Mouse (Mus musculus) kidney, embryonic 14.5 days (tissue): ENCODE measurements at regions not wholly inside any gene's neighbourhood (a gene's known extent, or its start where the extent isn't known, plus 50 kb on each side); places are given as distances from the start of the nearest gene placed in this dataset.

Experiments used
- ATAC-seq: fragments of 200-750 bp; cut with Nextera tagmentation; 2 replicates; pipeline ENCODE4 v1.8.0; 2017; ENCODE audit warnings: moderate number of reproducible peaks, mild to moderate bottlenecking, moderate TSS enrichment, moderate library complexity; ENCODE audit not compliant: low FRiP score, low TSS enrichment
- H3K27ac ChIP-seq: fragments of 300-500 bp; sonication (generic); 2 replicates; pipeline ENCODE4 v1.5.1; 2014; ENCODE audit warnings: low read depth, mild to moderate bottlenecking, low read length, moderate library complexity, mixed read lengths
- H3K27me3 ChIP-seq: fragments of 300-500 bp; sonication (generic); 2 replicates; pipeline ENCODE4 v1.6.1; 2014; ENCODE audit warnings: mild to moderate bottlenecking, low read length; ENCODE audit not compliant: control insufficient read depth, insufficient read depth
- H3K36me3 ChIP-seq: fragments of 300-500 bp; sonication (generic); 2 replicates; pipeline ENCODE4 v1.6.1; 2014; ENCODE audit warnings: low read length, mixed read lengths; ENCODE audit not compliant: control insufficient read depth, insufficient read depth
- H3K4me1 ChIP-seq: fragments of 300-500 bp; sonication (generic); 2 replicates; pipeline ENCODE4 v1.6.1; 2014; ENCODE audit warnings: low read length, mixed read lengths; ENCODE audit not compliant: control insufficient read depth, insufficient read depth
- H3K4me2 ChIP-seq: fragments of 300-500 bp; sonication (generic); replicated peaks from 2 replicates; pipeline ENCODE4 v1.6.1; 2014; ENCODE audit warnings: low read depth, mild to moderate bottlenecking, low read length
- H3K4me3 ChIP-seq: fragments of 300-500 bp; sonication (generic); 2 replicates; pipeline ENCODE4 v1.5.1; 2014; ENCODE audit warnings: mild to moderate bottlenecking, low read length
- H3K9ac ChIP-seq: fragments of 300-500 bp; sonication (generic); 2 replicates; pipeline ENCODE4 v1.6.1; 2014; ENCODE audit warnings: low read depth, mild to moderate bottlenecking, low read length, moderate library complexity
- H3K9me3 ChIP-seq: fragments of 300-500 bp; sonication (generic); 2 replicates; pipeline ENCODE4 v1.6.1; 2016; ENCODE audit warnings: low read length; ENCODE audit not compliant: control insufficient read depth
- WGBS: fragments of 180-500 bp; shearing (Covaris S2); extraction: QIAGEN DNeasy Blood & Tissue Kit; methylation state at CpG from one replicate; pipeline ENCODE4 v1.1.7; 2014; 5-methylcytosine and 5-hydroxymethylcytosine counted together

GRCm38 (mm10) chr6:59488386-59488785 is 62.3 kb upstream of the Gprin3 start:
- Histone ChIP-seq H3K9me3 (no peaks in the 10 kb centered on the region), H3K4me3 (no peak overlapping the region), H3K9ac (no peak overlapping the region), H3K4me2 (no peak overlapping the region), H3K27me3 (no peaks in the 10 kb centered on the region), H3K36me3 (no peaks in the 10 kb centered on the region), H3K4me1 (no peaks in the 10 kb centered on the region), H3K27ac (no peak overlapping the region)
- 73% methylated on average over 1 of the region's 1 CpGs for WGBS
- no peak for ATAC-seq

DNA sequence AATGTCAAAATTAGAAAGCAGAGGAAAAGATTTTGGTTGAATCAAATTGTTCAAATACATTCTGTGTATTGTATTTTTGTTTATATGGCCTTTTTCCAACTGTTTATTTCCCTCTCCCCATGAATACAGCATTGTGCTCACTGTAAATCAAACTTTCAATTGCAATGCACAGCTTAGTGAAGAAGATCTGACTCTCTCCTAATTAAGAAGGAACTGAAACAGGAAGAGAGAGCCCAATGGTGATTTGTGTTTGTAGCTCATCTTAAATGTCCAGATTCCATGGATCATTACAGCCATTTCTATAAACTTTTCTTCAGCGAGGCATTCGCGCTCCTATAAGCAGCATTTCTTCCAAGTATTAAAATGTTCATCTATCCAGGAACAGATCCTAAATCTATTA is 57.9 kb upstream of the Gprin3 start:
- Histone ChIP-seq H3K36me3 (no peaks in the 10 kb centered on the region), H3K9me3 (no peaks in the 10 kb centered on the region), H3K27ac (no peak overlapping the region), H3K4me2 (no peak overlapping the region), H3K9ac (no peak overlapping the region), H3K4me3 (no peak overlapping the region), H3K4me1 (no peaks in the 10 kb centered on the region), H3K27me3 (no peaks in the 10 kb centered on the region)
- no peak for ATAC-seq
- 94% methylated on average over 3 of the region's 3 CpGs for WGBS

DNA sequence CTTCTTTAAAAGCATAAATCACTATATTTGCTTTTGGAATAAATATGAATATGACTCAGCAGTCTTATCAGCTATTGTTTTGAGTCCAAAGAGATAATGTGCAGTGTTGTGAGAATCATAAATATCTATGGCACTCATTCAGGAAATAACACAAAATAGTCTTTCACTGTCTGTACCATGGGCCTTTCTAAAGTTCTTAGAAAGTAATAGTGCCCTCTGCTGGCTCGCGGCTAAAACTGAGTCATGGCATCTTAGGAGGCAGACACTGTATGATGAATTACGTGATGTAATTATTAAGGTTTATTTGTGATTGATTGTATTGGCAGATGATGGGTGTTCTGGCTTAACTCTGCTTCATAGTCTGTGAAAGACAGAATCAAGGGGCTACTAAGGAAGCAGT is 57.5 kb upstream of the Gprin3 start:
- Histone ChIP-seq H3K4me3 (no peak overlapping the region), H3K4me2 (no peak overlapping the region), H3K9me3 (no peaks in the 10 kb centered on the region), H3K27ac (no peak overlapping the region), H3K36me3 (no peaks in the 10 kb centered on the region), H3K27me3 (no peaks in the 10 kb centered on the region), H3K9ac (no peak overlapping the region), H3K4me1 (no peaks in the 10 kb centered on the region)
- WGBS = 23% methylated on average over 3 of the region's 3 CpGs
- ATAC-seq = peak; percentile 60; the same call in 1 of the 2 replicates
